Mouse (Mus musculus): Measurements from ENCODE around the gene Asic3.

Asic3 gene

DNA sequence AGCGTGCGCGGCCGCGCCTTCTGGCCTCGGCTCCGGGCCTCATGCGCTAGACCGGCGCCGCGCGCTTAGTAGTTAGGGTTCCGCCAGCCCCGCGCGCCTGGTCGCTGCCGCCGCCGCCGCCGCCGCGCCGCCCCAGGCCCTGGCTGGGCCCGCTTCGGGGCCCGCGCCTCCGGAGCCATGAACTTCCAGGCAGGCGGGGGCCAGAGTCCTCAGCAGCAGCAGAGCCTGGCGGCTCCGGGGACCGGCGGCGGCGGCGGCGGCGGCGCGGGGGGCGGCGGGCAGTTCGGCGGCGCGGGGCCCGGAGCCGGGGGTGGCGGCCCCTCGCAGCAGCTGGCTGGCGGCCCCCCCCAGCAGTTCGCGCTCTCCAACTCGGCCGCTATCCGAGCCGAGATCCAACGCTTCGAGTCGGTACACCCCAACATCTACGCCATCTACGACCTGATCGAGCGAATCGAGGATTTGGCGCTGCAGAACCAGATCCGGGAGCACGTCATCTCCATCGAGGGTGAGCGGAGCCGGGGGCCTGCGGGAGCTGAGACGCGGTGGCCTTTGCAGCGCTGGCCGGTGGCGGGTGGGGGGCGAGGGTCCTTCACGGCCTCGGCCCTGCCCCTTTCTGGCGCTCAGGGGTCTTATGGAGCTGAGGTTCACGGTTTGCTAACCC is 39.0 kb downstream of the Asic3 start, which contains the start of gene Agap3:
Gene Agap3, plus strand, starts transcription at position 148 of the 661 bp plus-strand sequence.
- DNase-seq (ENCODE audit: low spot score in 2 of 2): peak; percentile 34 to 78

DNA sequence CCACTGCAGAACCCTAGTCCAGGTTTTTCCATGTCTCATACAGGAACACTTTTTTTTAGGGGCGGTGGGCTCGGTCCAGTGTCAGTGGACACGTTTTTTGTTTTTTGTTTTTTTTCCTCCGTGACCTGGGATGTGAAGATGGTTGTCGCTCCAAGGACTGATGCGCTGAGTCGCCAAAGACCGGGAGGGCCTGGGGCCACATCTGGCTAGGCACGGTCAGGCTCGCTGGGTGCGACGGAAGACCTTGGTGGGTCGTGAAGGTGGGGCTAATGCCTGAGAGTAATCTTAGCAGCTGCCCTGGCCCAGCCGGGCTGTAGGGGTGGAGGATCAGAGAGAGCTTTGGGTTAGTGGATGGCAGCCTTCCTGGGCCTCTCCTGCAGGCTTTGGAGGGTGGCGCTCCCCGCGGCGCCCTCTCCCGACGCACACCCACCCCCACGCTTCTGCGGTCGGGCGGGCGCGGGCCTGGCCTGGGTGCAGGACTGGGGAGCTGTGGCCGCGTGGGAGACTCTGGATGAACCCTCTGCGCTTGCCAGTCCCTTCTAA is 39.6 kb downstream of the Asic3 start:
- peak; percentile 48 to 79 for DNase-seq (ENCODE audit: low spot score in 2 of 2)

DNA sequence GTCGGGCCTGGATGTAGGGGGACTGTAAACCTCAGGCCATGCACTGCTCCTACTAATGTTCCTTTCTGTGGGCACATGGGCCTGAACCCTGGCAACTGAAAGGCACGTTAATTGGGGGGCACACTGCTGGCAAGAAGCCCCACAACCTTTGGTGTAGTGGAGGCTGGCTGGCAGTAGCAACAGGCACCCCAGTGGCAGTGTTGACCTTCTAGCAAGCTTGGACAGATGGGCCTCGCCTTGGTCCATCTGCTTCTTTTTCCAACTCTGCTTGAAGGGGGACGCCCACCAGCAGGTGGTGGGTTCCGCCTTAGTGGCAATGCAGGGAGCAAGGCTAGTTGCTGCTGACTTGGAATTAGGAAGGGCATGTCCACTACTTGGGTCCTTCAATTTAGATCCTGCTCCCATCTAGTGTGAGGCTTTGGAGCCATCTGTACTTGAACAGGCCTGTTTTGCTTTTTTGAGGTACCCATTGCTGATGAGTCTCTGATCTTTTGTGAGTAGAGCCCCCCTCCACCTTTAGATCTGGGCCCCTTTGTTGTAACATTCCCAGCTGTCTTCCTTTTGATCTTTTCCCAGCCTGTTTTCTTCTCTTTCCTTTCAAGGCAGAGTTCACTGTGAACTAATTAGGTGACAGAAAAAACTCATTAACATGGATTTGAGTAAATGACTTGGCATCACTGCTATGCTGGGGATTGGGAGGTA is 40.2 kb downstream of the Asic3 start:
- peak in 1 of 2 experiments; percentile 63 for DNase-seq (ENCODE audit: low spot score in 2 of 2)

DNA sequence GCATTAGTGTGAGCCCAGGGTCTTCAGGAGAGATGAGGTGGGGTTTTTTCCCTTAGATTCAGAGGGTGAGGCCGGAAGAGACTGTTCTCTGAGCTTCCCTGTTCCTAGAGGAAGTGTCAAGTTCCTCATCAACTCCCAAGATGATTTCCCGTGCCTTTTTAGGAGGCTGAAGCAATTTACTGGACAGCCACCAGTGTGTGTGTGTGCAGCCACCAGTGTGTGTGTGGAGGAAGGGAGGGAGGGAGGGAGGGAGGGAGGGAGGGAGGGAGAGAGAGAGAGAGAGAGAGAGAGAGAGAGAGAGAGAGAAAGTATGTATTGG is 40.8 kb downstream of the Asic3 start:
- DNase-seq (ENCODE audit: low spot score in 2 of 2): no peak

DNA sequence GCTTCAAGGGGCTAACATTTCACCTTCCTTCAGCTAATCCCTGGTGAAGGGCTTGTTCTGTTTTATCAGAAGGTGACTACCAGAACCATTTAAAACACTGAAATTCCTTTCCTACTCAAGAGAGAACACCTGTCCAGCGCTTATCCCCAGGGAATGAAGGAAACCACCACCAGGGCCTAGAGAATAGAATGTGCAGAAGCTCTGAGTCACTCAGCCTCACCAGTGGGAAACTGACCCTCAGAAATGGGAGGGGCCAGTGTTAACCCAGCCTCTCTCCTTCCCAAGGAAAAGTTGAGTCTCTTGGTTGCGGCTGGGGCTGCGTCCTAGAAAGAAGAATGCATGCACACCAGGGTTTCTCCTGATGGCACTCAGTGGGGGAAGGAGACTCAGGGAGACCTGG is 41.9 kb downstream of the Asic3 start:
- no peak for DNase-seq (ENCODE audit: low spot score in 2 of 2)

DNA sequence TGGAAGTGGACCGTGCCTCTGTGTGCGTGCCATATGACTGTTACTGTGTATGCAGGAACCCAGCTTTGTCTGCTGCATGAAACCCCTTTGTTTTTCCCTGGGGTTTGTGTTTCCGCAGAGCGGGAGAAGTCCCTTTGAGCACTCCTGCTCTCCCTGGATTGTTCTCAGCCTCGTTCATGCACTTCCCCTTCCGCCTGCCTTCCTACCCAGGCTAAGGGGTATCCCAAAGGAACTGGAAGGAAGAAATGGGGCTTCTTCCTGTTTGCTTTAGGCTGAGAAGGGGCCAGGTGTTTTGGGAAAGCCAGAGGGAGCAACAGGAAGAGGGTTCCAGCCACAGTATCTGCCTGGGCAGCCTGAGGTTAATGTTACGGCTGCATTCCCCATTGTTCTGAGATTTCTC is 42.4 kb downstream of the Asic3 start:
- DNase-seq (ENCODE audit: low spot score in 2 of 2): no peak

DNA sequence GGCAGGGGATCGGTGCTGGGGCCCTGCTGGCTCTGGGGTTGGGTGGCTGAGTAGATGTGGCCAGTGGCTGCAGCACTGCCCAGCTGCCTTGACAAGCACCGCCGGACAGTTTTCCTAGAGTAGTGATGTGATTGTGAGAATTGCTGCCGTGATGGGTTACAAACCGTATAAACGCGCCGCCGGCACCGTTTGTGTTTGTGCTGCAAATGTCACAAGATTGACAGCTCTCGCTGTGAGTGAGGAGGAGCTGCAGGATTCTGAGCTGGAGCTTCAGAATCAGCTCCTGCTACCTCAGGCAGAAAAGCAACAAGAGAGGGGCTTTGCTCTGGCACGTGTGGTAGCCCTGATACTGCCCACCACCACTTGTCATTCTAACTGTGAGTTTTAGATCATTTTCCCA is 53.6 kb downstream of the Asic3 start:
- no peak for DNase-seq (ENCODE audit: low spot score in 2 of 2)

All from spleen, postnatal 4 days (tissue).